Mouse (Mus musculus) erythroblast, embryonic 14.5 days (primary cell): ENCODE data around the gene Suds3. TPM values are rescaled to one million over a fixed set of nuclear protein-coding genes. Genes with fewer than 3 reads are reported as not detected.

ENCODE experiments used
- H3K27me3 ChIP-seq: 2 replicates; pipeline ENCODE4 v1.6.1; 2012; ENCODE audit warnings: inconsistent platforms; ENCODE audit not compliant: control insufficient read depth
- H3K36me3 ChIP-seq: 2 replicates; pipeline ENCODE4 v1.6.1; 2012; ENCODE audit warnings: mild to moderate bottlenecking, inconsistent platforms; ENCODE audit not compliant: control insufficient read depth
- H3K4me1 ChIP-seq: 2 replicates; pipeline ENCODE4 v1.6.1; 2012; ENCODE audit warnings: inconsistent platforms; ENCODE audit not compliant: control insufficient read depth
- H3K4me3 ChIP-seq: replicated peaks from 2 replicates; pipeline ENCODE3; 2012; ENCODE audit warnings: moderate library complexity, mild to moderate bottlenecking, inconsistent platforms
- H3K9me3 ChIP-seq: 2 replicates; pipeline ENCODE4 v1.6.1; 2012; ENCODE audit warnings: low read length, inconsistent platforms, mixed read lengths; ENCODE audit not compliant: control insufficient read depth
- GATA1 ChIP-seq: IDR thresholded peaks from 2 replicates; pipeline ENCODE4 v1.6.1; 2012; ENCODE audit warnings: low read length, inconsistent platforms, mixed read lengths
- TAL1 ChIP-seq: IDR thresholded peaks from 3 replicates; pipeline ENCODE4 v1.6.1; 2012; ENCODE audit warnings: low read length, inconsistent platforms, mixed read lengths
- polyA plus RNA-seq: library from polyadenylated mRNA; stranded (reverse); fragments of >175 nt; gene quantifications from 2 replicates; pipeline ENCODE4 v1.2.3, GENCODE M21; 2012

The Suds3 gene
- polyA plus RNA-seq, 1 experiment: 8.0 TPM

- Histone ChIP-seq H3K36me3 (peaks cover 94% of the 10 kb centered on the region), H3K4me1 (peaks cover 15% of the 10 kb centered on the region), H3K27me3 (no peaks in the 10 kb centered on the region), H3K9me3 (no peaks in the 10 kb centered on the region), H3K4me3 (no peak overlapping the region)
- no peak for TF ChIP-seq TAL1
- no peak for TF ChIP-seq GATA1
Measured at GRCm38 (mm10) chr5:117109522-117109921, 6.4 kb downstream of the Suds3 start.

- Histone ChIP-seq H3K9me3 (no peaks in the 10 kb centered on the region), H3K36me3 (peaks cover 98% of the 10 kb centered on the region), H3K4me3 (no peak overlapping the region), H3K27me3 (no peaks in the 10 kb centered on the region), H3K4me1 (peaks cover 7% of the 10 kb centered on the region)
- TF ChIP-seq TAL1 (no peak), GATA1 (no peak)
Measured at GRCm38 (mm10) chr5:117108731-117109130, 7.2 kb downstream of the Suds3 start.

- Histone ChIP-seq H3K4me3 (no peak overlapping the region), H3K27me3 (no peaks in the 10 kb centered on the region), H3K9me3 (no peaks in the 10 kb centered on the region), H3K36me3 (peaks cover 98% of the 10 kb centered on the region), H3K4me1 (peaks cover 7% of the 10 kb centered on the region)
- TF ChIP-seq GATA1 (no peak), TAL1 (no peak)
Measured at GRCm38 (mm10) chr5:117108292-117108691, 7.6 kb downstream of the Suds3 start.

GRCm38 (mm10) chr5:117105761-117106160, 10.2 kb downstream of the Suds3 start:
- Histone ChIP-seq H3K4me3 (no peak overlapping the region), H3K27me3 (no peaks in the 10 kb centered on the region), H3K9me3 (no peaks in the 10 kb centered on the region), H3K36me3 (peaks cover 98% of the 10 kb centered on the region), H3K4me1 (no peaks in the 10 kb centered on the region)
- TF ChIP-seq GATA1: no peak
- TF ChIP-seq TAL1: no peak

GRCm38 (mm10) chr5:117104329-117104728, 11.6 kb downstream of the Suds3 start:
- TF ChIP-seq TAL1 (no peak), GATA1 (no peak)
- H3K36me3 ChIP-seq: peaks cover 100% of the 10 kb centered on the region
- H3K9me3 ChIP-seq: no peaks in the 10 kb centered on the region
- no peaks in the 10 kb centered on the region for H3K27me3 ChIP-seq
- H3K4me1 ChIP-seq: no peaks in the 10 kb centered on the region
- H3K4me3 ChIP-seq: no peak overlapping the region

DNA sequence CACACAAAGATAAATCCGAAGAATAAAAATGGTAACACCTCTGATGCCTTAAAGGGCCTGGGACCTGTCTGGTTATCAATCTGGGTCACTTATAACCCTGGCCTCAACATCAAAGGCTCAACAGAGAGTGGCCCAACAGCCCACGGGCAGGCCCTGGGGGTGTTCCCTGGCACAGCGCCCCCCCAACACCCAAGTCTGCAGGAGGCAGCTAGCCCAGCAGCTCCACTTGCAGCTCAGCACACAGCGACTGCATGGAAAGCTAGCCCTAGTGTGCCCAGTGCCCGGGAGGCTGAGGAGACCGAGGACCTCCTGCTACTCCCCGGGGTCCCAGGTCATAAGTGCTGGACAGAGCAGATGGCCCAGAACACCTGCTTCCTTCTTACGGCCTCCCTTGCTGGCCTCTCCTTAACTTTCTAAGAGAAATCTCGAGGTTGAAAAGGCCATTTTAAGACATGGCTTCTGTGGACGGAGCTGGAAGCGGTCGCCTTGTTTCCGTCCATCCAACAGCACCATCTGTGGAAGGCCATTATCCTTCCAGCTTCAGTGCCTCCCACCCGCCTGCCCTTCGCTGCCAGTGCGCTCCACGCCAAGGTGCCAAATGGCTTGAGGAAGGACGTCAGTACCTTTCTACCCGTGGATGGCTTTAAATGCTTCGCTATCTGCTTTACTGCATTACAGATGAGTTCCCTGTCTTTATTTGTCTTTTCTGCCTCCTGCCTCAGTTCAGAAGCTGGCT, 12.6 kb downstream of the Suds3 start:
- Histone ChIP-seq H3K4me1 (no peaks in the 10 kb centered on the region), H3K27me3 (no peaks in the 10 kb centered on the region), H3K9me3 (no peaks in the 10 kb centered on the region), H3K4me3 (no peak overlapping the region), H3K36me3 (peaks cover 100% of the 10 kb centered on the region)
- no peak for TF ChIP-seq GATA1
- no peak for TF ChIP-seq TAL1

GRCm38 (mm10) chr5:117099742-117100141, 16.2 kb downstream of the Suds3 start:
- Histone ChIP-seq H3K4me1 (no peaks in the 10 kb centered on the region; the same call in 1 of the 2 replicates), H3K9me3 (no peaks in the 10 kb centered on the region), H3K4me3 (no peak overlapping the region), H3K36me3 (peaks cover 92% of the 10 kb centered on the region), H3K27me3 (no peaks in the 10 kb centered on the region)
- TF ChIP-seq TAL1 (no peak), GATA1 (no peak)

- H3K36me3 ChIP-seq: peaks cover 92% of the 10 kb centered on the region
Measured at GRCm38 (mm10) chr5:117099008-117099407, 16.9 kb downstream of the Suds3 start.

GRCm38 (mm10) chr5:117096716-117097115, 19.2 kb downstream of the Suds3 start:
- H3K4me1 ChIP-seq: no peaks in the 10 kb centered on the region; the same call in 1 of the 2 replicates
- no peaks in the 10 kb centered on the region for H3K27me3 ChIP-seq
- H3K9me3 ChIP-seq: no peaks in the 10 kb centered on the region
- H3K36me3 ChIP-seq: peaks cover 91% of the 10 kb centered on the region
- no peak for TF ChIP-seq GATA1
- TF ChIP-seq TAL1: no peak
- H3K4me3 ChIP-seq: no peak overlapping the region

More at GRCm38 (mm10) chr5:117099008-117099407, 16.9 kb downstream of the Suds3 start:
- H3K9me3 ChIP-seq: no peaks in the 10 kb centered on the region
- H3K27me3 ChIP-seq: no peaks in the 10 kb centered on the region
- no peak overlapping the region for H3K4me3 ChIP-seq
- TF ChIP-seq GATA1: no peak
- no peak for TF ChIP-seq TAL1
- H3K4me1 ChIP-seq: no peaks in the 10 kb centered on the region; the same call in 1 of the 2 replicates

DNA sequence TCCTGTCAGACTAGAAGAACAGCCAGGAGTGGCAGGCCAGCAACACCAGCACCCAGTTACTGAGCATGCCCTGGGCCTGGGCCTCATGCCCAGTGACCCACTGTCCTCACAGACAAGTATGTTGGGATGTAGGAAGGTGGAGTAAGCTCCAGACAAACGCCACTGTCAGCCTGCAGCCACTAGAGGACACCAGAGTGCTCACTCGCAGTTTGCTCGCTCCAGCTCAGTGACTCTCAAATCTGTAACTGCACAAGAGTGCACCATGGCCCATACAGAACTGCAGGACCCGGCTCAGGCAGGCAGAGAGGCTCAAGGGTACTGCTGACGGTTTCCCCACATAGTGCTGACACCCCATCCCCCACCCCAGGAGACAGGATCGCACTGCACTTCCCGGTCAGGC, 21.5 kb downstream of the Suds3 start:
- TF ChIP-seq GATA1 (no peak), TAL1 (no peak)
- no peaks in the 10 kb centered on the region; the same call in 1 of the 2 replicates for H3K4me1 ChIP-seq
- no peaks in the 10 kb centered on the region for H3K27me3 ChIP-seq
- no peak overlapping the region for H3K4me3 ChIP-seq
- H3K36me3 ChIP-seq: peaks cover 76% of the 10 kb centered on the region
- H3K9me3 ChIP-seq: no peaks in the 10 kb centered on the region
